Mouse (Mus musculus) left cerebral cortex, postnatal 4 days (tissue): ENCODE measurements around the gene Stx6. TPM values are rescaled to one million over a fixed set of nuclear protein-coding genes. Genes with fewer than 3 reads are reported as not detected.

ENCODE experiments used
- DNase-seq: peaks from one replicate; pipeline ENCODE4 v3.0.0-alpha.2; 2022
- intact Hi-C: fragments of 180-260 bp; cut with DNase I; formaldehyde crosslinking; loops from one replicate; pipeline ENCODE4 v1.15.1; 2025
- total RNA-seq, 2 experiments: library from RNA; stranded (reverse); gene quantifications; 2 replicates each; pipeline ENCODE4 v1.2.3; 2021

Gene Stx6
- total RNA-seq, 2 experiments from 2014 or later: 99.3 to 102 TPM

GRCm38 (mm10) chr1:155249896-155250295 lies 91.4 kb downstream of the Stx6 start:
- intact Hi-C loops: no loop called here
- DNase-seq: no peak

- intact Hi-C loops: no loop called here
- DNase-seq: no peak
These were observed 92.1 kb downstream of the Stx6 start for GRCm38 (mm10) chr1:155250531-155251135.

GRCm38 (mm10) chr1:155251596-155251995 lies 93.1 kb downstream of the Stx6 start:
- no peak for DNase-seq
- intact Hi-C loops: no loop called here

- no peak for DNase-seq
These were observed 94.2 kb downstream of the Stx6 start for GRCm38 (mm10) chr1:155252631-155253121.

DNA sequence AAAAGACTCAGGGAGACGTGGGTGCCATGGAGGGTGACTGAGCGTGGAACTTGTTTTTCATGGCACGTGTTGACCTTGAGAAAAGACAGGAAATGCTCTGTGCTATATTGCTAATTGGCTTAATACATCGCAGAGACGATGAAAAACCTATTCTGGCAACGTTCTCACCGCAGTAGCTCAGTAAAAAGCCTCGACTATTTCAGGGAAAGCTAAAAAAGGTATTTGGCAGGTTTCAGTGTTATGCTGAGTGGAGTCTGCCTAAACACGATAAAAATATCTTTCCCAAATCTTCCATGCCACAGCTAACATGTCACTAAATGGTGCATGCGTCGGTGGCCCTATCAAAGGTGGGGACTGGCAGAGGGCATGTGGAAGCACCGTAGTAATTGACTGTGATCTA lies 94.6 kb downstream of the Stx6 start:
- no peak for DNase-seq
- intact Hi-C loops: no loop called here

More at GRCm38 (mm10) chr1:155252631-155253121, 94.2 kb downstream of the Stx6 start:
- intact Hi-C loops: no loop called here

DNA sequence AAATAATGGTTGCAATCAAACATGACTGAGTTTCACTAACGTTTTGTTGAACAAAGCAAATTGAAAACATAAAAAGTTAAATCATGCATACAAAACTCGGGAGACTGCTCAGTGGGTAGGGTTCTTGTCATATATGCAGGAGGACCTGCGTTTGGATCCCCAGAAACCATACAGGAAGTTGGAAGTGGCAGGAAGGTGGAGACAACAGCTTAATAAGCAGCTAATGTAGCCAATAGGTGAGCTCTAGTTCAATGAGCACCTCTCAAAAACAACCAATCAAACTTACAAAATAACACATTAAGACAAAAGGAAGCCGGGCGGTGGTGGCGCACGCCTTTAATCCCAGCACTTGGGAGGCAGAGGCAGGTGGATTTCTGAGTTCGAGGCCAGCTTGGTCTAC lies 95.8 kb downstream of the Stx6 start:
- DNase-seq: no peak
- intact Hi-C loops: no loop called here

Other genes with a start within 250 kb of the Stx6 start
- gene Ier5, start 59.1 kb upstream of the Stx6 start, total RNA-seq: 10 to 100 TPM; 12.0 TPM
- gene Mr1, start 11.9 kb upstream of the Stx6 start, total RNA-seq: 1 to 10 TPM; 1.5 to 1.8 TPM
- gene BC034090, start 85.7 kb downstream of the Stx6 start, total RNA-seq: 1 to 10 TPM; 3.3 to 7.7 TPM